ENCODE assay signal across 9 mouse cellular contexts in the genomic region with DNA sequence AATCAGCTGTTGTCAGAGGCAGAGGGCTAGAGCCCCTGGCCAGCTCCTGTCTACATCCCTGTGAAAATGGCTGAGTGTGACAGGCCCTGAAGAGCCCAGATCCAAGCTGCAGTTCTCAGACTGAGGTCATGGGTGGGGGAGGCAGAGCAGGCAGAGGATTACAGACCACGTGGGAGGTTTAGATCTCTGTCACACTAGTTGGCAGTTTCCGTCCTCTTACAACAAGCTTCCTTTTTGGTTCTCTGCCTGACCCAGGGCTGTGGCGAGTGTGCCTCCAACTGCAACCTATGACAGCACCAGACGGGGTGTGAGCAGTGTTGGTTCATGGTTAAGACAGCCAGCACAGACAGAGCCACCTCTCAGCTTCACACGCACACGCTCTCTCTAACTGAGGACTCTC. TPM values are rescaled to one million over a fixed set of nuclear protein-coding genes. Genes with fewer than 3 reads are reported as not detected.
DNase-seq lines count a peak whose midpoint lies in the region; ATAC-seq and TF ChIP-seq lines count a peak whose summit lies in the region.
"Had no signal": no experiment of that assay in that cellular context is flagged by ENCODE, and none has a peak within 500 bp of the region (broad histone marks: within the 10 kb centered on the region; RNA-seq: fewer than 3 reads in every experiment).

No protein-coding gene starts in this region.

- no peak overlapping the region for H3K4me2 ChIP-seq in embryonic facial prominence, embryonic 13.5 days
- H3K4me2 ChIP-seq in heart, postnatal 0 days (ENCODE audit: low read depth, low read length) = peak overlapping the region; percentile 24; the same call in 1 of the 2 replicates
- no peak overlapping the region for H3K4me2 ChIP-seq in liver, embryonic 13.5 days
- H3K4me2 ChIP-seq: neural tube, embryonic 12.5 days had no signal

- no peak for TF ChIP-seq EP300 in heart, postnatal 0 days (IDR thresholded peaks at IDR 0.05; ENCODE audit: low read depth)

- peaks cover 11% of the 10 kb centered on the region for H3K4me1 ChIP-seq in embryonic facial prominence, embryonic 13.5 days
- H3K4me1 ChIP-seq in heart, postnatal 0 days (ENCODE audit: control insufficient read depth, insufficient read depth) = no peaks in the 10 kb centered on the region; the same call in 1 of the 2 replicates
- peaks cover 14% of the 10 kb centered on the region for H3K4me1 ChIP-seq in liver, embryonic 13.5 days (replicated peaks)
- H3K4me1 ChIP-seq: neural tube, embryonic 12.5 days had no signal

- peak overlapping the region; percentile 32; the same call in 1 of the 2 replicates for H3K9ac ChIP-seq in embryonic facial prominence, embryonic 13.5 days
- no peak overlapping the region for H3K9ac ChIP-seq in heart, postnatal 0 days (replicated peaks; ENCODE audit: low read depth, low read length)
- peak overlapping the region; percentile 19; the same call in 1 of the 2 replicates for H3K9ac ChIP-seq in liver, embryonic 13.5 days
- H3K9ac ChIP-seq: neural tube, embryonic 12.5 days had no signal

- DNase-seq in layer of hippocampus, adult 9-11 months = peak; percentile 49
- DNase-seq in layer of hippocampus, adult 9-10 months (ENCODE audit: low spot score) = no peak
- DNase-seq in heart, postnatal 0 days (ENCODE audit: low spot score) = peak; percentile 49
- DNase-seq in liver, embryonic 13.5 days = no peak
- DNase-seq in yolk sac, embryonic 10.5 days (ENCODE audit: low spot score) = peak; percentile 11
- no peak for DNase-seq in cerebellum, postnatal 4 days (ENCODE audit: low spot score in 2 of 2)

- 0 out of 2 replicates have a peak, but pooled peaks have one; percentile 23 for ATAC-seq in embryonic facial prominence, embryonic 13.5 days (ENCODE audit: insufficient number of reproducible peaks, insufficient read depth, low FRiP score, low TSS enrichment, low read depth)
- ATAC-seq in heart, postnatal 0 days (ENCODE audit: insufficient read depth, low read depth) = peak; percentile 76
- ATAC-seq in liver, embryonic 13.5 days (ENCODE audit: low read depth) = peak; percentile 60
- ATAC-seq in monocyte, adult 5-6 weeks (replicated peaks; ENCODE audit: insufficient number of reproducible peaks, low FRiP score, low TSS enrichment, poor library complexity, severe bottlenecking) = peak; percentile 87

- TF ChIP-seq CTCF in heart, postnatal 0 days (IDR thresholded peaks at IDR 0.05; ENCODE audit: low read depth) = no peak

- no peaks in the 10 kb centered on the region for H3K27me3 ChIP-seq in embryonic facial prominence, embryonic 13.5 days
- H3K27me3 ChIP-seq in heart, postnatal 0 days (ENCODE audit: control insufficient read depth, insufficient read depth, low read length) = no peaks in the 10 kb centered on the region
- H3K27me3 ChIP-seq in liver, embryonic 13.5 days = no peaks in the 10 kb centered on the region
- H3K27me3 ChIP-seq: neural tube, embryonic 12.5 days had no signal

- H3K4me3 ChIP-seq in embryonic facial prominence, embryonic 13.5 days = no peak overlapping the region
- peak overlapping the region; percentile 12; the same call in 1 of the 2 replicates for H3K4me3 ChIP-seq in heart, postnatal 0 days (ENCODE audit: low read depth, low read length)
- H3K4me3 ChIP-seq in liver, embryonic 13.5 days (replicated peaks) = no peak overlapping the region
- H3K4me3 ChIP-seq: neural tube, embryonic 12.5 days had no signal

- H3K9me3 ChIP-seq in embryonic facial prominence, embryonic 13.5 days = no peaks in the 10 kb centered on the region
- no peaks in the 10 kb centered on the region for H3K9me3 ChIP-seq in heart, postnatal 0 days (replicated peaks; ENCODE audit: control insufficient read depth, low read length)
- no peaks in the 10 kb centered on the region for H3K9me3 ChIP-seq in liver, embryonic 13.5 days (replicated peaks)
- H3K9me3 ChIP-seq: neural tube, embryonic 12.5 days had no signal

- 46% methylated on average over 6 of the region's 6 CpGs for WGBS in embryonic facial prominence, embryonic 13.5 days
- WGBS in heart, postnatal 0 days = 25% methylated on average over 6 of the region's 6 CpGs
- 33% methylated on average over 6 of the region's 6 CpGs for WGBS in liver, embryonic 13.5 days (ENCODE audit: insufficient replicate concordance)

- no peaks in the 10 kb centered on the region for H3K36me3 ChIP-seq in embryonic facial prominence, embryonic 13.5 days
- H3K36me3 ChIP-seq in heart, postnatal 0 days (replicated peaks; ENCODE audit: control insufficient read depth, insufficient read depth, low read length) = no peaks in the 10 kb centered on the region
- H3K36me3 ChIP-seq in liver, embryonic 13.5 days = no peaks in the 10 kb centered on the region
- H3K36me3 ChIP-seq: neural tube, embryonic 12.5 days had no signal

- peak overlapping the region; percentile 78 for H3K27ac ChIP-seq in embryonic facial prominence, embryonic 13.5 days
- H3K27ac ChIP-seq in heart, postnatal 0 days (ENCODE audit: low read depth) = peak overlapping the region; percentile 66; the same call in 1 of the 2 replicates
- peak overlapping the region; percentile 41 for H3K27ac ChIP-seq in liver, embryonic 13.5 days
- H3K27ac ChIP-seq: neural tube, embryonic 12.5 days had no signal

RNA-seq across cellular contexts. Expression of a gene that starts 26.9 kb away (rescaled TPM):
- polyA plus RNA-seq in embryonic facial prominence, embryonic 13.5 days (2015; fragmentation: Nextera tagmentation; extraction: Ambion mirVana) = 1.8 and 2.2 TPM in 2 replicates
- total RNA-seq in heart, postnatal 0 days (2014; rRNA removed; ENCODE audit: low replicate concordance) = 3.0 TPM in 1 of 2 replicates, not detected in the other
- polyA plus RNA-seq in heart, postnatal 0 days (2015; fragmentation: Nextera tagmentation; extraction: Ambion mirVana) = 0.60 and 0.91 TPM in 2 replicates
- polyA plus RNA-seq in liver, embryonic 13.5 days (2015; fragmentation: Nextera tagmentation; extraction: Ambion mirVana) = 2.6 and 2.7 TPM in 2 replicates
- 106 to 140 TPM (median 120 TPM) in 3 replicates for total RNA-seq in monocyte, adult 5-6 weeks (2017)

RNA-seq across cellular contexts. Expression of a gene that starts 41.7 kb away (rescaled TPM):
- 29.2 and 31.7 TPM in 2 replicates for polyA plus RNA-seq in embryonic facial prominence, embryonic 13.5 days (2015; fragmentation: Nextera tagmentation; extraction: Ambion mirVana)
- total RNA-seq in heart, postnatal 0 days (2014; rRNA removed; ENCODE audit: low replicate concordance) = 102 and 138 TPM in 2 replicates
- 20.0 and 21.3 TPM in 2 replicates for polyA plus RNA-seq in heart, postnatal 0 days (2015; fragmentation: Nextera tagmentation; extraction: Ambion mirVana)
- polyA plus RNA-seq in liver, embryonic 13.5 days (2015; fragmentation: Nextera tagmentation; extraction: Ambion mirVana) = 11.4 and 13.4 TPM in 2 replicates
- 211 to 234 TPM (median 220 TPM) in 3 replicates for total RNA-seq in monocyte, adult 5-6 weeks (2017)

Comparison
In these comparisons a context has a peak if more than half of its experiments do, and no peak if none do; other contexts are left out.
1. DNase-seq: peak in layer of hippocampus, adult 9-11 months (single experiment), heart, postnatal 0 days (single experiment) and yolk sac, embryonic 10.5 days (single experiment); none in layer of hippocampus, adult 9-10 months (single experiment), liver, embryonic 13.5 days (single experiment) and cerebellum, postnatal 4 days (0 of 2).
2. ATAC-seq: peak in every context shown above with its lines; median percentile 87 in monocyte, adult 5-6 weeks; 76 in heart, postnatal 0 days; 60 in liver, embryonic 13.5 days; 23 in embryonic facial prominence, embryonic 13.5 days.
3. Peak in every context shown above with its lines, with median percentiles within 50 percentile points of each other: H3K27ac ChIP-seq.